Mouse (Mus musculus) kidney, postnatal 25 days (tissue): ENCODE results near the gene Pstpip1.
A peak's percentile ranks its signal among the peaks of the same experiment; 100 is the strongest.

Experiments
- DNase-seq, 2 experiments: peaks; one replicate each; pipeline ENCODE4 v3.0.0; 2021; ENCODE audit warnings: mixed read lengths in 2 of 2

The Pstpip1 gene

DNA sequence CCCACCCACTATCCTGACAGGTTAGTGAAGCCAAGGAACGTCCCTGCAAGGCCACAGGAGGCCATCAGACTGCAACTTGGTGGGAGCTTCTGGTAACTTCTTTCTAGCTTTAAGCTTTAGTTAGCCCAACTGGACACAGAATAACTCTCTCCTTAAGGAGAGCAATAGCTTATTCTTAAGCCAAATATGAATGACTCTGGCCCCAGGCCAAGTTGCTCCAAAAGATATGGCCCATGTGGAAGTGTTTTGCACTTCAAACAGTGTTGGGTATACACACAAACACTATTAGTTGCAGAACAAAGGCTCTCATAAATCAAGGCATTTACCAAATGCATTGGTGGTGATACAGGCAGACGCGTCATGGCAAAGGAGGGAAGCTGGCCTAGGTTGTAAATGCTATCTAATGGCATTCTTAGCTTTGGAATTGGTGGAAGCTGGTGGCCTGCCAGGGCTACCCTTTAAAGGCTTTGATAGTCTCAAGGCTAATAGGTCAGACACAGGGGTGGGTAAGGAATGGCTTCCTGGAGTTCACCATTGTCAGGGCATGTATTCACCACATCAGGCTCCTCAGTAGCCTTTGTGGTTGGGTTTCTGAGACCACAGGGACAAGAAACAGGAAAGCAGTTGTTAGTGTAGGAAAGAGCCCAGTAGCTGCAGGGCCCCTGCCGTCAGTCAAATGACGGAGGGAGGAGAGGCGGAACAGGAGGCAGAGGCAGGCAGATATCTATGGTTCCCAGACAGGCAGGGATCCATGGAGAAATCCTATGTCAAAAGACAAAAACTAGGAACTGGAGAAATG is 16.7 kb downstream of the Pstpip1 start:
- DNase-seq = no peak

DNA sequence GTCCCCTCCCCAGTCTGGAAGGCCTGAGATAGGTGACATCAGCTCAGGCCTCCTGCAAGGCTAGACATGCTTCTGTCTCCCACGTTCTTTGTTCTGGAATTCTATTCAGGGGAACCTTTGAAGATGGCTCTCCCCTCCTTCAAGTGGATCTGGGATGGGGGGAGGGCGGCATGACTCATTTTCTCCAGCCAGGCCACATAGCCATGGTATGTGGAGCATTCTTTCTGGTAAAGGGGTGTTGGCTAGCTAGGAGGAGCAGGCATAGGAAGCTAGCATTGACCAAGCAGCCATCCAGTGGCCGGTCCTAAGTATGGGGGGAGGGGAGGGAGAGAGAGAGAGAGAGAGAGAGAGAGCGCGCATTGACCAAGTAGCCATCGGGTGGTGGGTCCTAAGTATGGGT is 17.8 kb downstream of the Pstpip1 start:
- DNase-seq = no peak

DNA sequence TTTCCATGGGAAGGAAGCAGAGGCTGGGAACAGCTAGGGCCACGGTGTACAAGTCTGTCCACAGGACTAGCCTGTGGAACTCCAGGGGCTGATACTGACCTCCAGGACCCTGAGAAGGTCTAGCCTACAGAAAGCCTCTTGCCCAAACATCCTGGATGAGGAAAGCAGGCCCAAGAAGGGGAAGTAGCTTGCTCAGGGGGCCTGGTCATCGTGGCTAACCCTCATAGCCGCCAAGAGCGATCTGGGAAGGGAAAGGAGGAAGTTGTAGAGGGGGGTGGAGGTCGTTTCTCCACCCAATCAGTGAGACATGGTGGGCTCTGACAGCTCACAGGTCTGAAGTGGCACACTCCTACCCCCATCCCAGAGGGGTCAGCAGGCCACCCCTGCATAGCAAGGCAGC is 18.4 kb downstream of the Pstpip1 start:
- DNase-seq = no peak

DNA sequence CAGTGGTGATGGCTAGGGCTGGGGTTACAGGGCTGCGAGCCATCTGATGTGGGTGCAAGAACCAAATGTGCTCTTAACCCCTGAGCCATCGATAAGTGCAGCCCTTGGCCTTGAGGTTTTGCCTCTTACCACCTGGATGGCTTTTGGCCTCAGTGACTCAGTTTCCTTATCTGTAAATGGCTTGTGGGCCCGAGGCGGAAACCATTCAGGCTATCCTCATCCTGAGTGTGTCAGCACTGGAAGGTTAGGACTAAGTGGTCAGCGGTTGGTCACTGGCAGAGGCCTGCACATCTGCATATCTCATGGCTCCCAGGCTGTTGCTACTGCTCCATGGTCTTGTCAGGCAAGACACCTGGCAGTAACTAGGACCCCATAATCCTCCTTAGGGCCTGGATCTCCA is 28.3 kb downstream of the Pstpip1 start:
- DNase-seq = no peak

DNA sequence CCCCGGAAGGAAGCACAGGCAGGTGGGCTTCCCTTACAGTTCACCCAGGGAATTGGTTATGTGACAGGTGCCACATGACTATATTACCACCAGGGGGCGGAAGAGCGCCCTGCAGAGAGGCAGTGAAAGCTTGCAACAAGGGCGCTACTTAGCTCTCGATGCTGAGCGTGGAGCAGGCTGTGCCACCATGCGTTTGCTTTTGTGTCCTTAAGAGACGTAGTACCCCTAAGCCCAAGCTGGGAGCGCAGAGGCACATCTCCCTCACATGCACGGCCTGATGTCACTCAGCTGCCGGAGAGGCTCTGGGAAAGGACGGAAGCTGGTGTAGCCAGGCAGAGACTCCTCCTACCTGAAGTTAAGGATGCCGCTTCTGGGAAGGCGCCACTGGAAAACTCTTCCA is 28.8 kb downstream of the Pstpip1 start:
- DNase-seq = peak; percentile 72 to 74

DNA sequence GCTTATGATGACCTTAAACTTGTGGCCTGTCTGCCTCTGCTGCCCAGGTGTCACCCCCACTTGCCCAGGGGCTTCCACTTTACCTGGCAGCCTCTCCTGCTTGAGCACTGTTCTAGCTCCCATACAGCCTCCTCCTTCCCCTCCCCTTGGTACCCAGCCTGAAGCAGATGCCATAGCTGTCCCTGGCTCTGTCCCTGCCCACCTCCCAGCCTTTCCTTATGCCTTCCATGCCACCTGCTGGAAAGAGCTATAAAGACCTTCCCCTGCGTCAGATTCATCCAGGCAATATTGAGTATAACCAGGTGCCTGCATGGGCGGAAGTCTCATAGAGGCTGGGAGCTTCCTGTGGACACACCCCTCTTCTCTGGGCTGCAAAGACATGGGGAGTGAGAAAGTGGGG is 29.9 kb downstream of the Pstpip1 start:
- DNase-seq = no peak

DNA sequence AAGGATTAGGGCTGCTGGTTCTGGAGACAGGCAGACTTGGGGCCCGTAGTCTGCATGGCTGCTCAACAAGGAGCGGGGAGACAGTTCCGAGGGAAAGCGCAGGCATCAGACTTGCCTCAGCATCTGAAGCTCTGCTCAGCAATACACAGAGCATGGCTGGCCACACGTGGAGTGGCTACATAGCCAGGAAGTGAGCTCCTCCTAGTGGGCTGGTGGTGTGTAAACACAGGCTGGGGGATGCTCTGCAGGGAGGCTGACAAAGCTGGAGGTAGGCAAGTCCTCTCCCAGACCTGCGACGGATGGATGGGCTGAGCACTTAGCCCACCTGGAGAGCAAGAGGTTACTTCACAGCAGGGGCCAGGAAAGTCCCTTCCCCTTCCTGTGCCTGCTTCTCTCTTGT is 31.3 kb downstream of the Pstpip1 start:
- DNase-seq = peak; percentile 56 to 73

DNA sequence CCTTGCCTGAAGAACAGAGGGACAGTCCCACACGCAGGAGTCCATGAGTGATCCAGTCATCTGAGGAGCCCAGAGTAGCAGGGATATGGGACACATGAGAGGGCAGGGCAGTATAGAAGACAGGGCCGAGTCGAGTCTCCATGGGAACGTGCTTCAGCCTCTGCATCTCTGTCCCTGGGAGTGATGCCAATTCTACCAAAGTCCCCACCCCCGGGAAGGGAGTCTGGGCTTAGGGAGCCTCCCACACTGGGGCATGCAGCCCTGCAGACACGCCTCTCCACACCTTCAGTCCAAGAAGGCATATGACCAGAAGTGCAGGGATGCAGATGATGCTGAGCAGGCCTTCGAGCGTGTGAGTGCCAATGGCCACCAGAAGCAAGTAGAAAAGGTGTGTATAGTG is 33.2 kb downstream of the Pstpip1 start:
- DNase-seq = peak; percentile 26 to 59

DNA sequence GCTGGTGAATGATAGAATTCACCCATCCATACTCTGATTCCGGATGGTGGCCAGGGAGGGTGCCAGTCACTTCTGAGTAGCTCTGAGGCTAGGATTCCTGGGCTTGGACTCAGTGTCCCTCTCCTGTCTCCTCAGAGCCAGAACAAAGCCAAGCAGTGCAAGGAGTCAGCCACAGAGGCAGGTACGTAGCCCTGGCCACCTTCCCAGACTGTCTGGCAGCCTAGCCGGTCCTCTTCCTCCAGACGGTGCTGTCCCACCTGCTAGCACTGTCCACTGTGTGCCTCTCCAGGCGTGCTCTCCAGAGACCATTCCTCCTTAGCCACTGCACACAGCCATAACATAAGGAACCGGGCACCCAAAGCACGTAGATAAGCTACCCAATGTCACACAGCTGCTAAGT is 33.9 kb downstream of the Pstpip1 start:
- DNase-seq = no peak

DNA sequence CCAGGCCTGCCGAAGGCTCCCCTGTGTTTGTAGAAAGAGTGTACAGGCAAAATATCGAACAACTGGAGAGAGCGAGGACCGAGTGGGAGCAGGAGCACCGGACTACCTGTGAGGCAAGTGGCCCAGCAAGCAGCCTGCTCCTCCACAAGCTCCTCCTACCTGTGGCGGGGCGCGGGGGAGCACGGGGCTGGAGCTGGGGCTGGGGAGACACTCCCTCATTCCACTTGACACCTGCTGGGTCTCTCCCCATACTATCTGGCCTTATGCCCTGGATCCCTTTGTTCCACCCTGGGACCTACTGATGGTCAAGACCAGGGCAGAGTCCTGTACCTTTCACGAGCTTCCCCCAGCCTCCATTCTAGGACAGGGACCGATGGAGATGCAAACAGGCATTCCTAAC is 34.8 kb downstream of the Pstpip1 start:
- no peak for DNase-seq

DNA sequence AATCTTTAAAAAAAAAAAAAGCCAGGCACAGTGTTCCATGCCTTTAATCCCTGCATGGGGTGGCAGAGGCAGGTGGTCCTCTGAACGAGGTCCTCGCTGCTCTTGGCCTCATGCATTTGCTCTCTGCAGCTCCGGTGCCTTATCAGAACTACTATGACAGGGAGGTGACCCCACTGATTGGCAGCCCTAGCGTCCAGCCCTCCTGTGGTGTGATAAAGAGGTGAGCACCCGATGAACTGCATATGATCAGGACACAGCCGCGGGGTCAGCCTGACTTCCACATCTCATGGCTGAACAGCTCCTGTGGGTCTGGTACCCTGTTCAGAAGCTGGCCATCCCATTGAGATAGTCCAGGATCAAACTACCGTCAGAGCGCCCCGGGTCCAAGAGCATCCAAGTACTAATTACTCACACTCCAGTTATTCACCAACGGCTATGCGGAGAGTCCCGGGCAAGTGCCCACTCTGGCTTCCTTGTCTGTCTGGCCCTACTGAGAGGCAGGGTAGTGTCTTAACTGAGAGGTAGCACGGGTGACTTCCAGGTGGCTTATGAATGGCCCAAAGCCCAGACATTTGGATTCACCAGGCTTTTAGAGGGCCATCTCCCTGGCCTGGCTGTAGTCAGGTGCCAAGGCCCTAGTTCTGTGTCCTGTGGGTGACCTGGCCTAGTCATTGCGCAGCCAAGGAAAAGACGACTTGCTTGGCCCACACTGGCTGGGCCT is 36.9 kb downstream of the Pstpip1 start:
- no peak for DNase-seq

DNA sequence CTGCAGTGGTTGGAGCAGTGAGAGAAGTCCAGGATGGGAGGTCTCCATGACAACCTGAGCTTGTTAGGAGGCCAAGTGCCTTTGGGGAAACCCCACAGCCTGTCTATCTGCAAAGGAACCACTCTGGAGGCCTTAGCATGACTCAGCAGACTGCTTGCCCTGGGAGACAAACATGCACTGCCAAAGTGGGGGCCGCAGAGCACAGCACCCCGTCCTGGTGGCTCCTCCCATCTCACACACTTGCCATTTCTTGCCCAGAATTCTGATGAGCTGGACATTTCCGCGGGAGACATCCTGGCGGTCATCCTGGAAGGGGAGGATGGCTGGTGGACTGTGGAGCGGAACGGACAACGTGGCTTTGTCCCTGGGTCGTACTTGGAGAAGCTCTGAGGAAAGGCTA is 38.6 kb downstream of the Pstpip1 start:
- peak; percentile 35 to 69 for DNase-seq

DNA sequence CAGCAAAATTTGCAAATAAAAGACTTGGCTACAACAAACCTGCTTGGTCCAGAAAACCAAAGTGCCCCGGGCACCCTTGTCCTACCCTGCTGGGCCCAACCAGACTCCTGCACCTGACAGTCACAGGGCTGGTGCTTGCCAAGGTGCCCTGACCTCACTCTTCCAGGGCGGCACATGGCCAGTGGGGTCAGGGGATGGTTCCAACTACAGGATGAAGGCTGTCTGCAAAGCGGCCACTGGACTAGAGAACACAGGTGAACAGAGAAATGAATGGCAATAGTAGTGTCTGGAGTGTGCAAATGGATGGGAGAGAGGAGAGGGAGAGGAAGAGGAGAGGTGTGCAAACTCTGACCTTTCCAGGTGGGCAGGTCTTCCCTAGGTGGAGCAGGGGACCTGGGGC is 40.2 kb downstream of the Pstpip1 start:
- DNase-seq = no peak

DNA sequence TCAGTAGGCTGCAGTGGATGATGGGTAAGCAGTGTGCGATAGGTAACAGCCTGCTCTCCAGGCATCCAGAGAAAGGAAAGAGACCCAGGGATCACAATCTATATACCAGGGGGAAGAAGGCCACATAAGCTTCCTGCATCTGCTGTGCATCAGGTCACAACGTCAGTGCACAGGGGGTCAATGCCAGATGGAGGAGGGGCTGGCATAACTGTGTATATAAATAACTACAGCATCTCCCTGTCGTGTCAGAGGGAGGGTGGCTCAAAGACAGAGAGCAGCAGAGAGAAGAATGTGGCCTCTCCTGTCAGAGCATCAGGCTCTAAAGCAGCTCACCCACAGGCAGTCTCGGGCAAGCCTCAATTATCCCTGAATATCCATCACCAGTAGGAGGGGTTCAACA is 40.8 kb downstream of the Pstpip1 start:
- no peak for DNase-seq

DNA sequence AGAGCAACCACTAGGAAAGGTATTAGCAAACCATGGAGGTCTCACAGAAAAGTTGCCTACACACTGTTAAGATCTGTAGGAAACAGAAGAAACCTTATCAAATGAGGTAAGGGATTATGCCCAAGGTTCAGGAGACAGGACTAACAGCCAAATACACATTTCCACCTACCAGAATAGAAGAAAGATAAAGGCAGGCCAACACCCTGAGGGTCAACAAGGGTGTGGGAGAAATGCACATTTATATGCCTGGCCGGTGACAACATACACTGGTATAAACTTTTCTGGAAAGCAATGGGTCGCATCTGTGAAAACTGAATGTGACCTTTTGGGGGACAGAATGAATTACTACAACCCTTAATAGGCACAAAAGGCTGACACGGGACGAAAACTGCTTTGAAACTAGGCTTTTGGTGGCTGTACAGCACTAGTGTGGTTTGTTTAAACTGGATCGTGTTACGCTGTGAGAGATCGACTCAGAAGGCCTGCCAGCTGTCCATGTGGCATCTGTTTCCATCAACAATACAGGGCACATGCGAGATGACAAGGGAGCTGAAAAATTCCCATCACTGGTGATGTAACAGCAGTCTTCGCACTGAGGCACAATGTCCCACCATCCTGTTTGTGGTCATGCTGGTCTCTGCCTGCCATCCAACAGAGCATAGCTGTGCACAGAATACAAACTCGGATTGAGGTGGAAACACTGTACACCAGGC is 42.2 kb downstream of the Pstpip1 start:
- no peak for DNase-seq

DNA sequence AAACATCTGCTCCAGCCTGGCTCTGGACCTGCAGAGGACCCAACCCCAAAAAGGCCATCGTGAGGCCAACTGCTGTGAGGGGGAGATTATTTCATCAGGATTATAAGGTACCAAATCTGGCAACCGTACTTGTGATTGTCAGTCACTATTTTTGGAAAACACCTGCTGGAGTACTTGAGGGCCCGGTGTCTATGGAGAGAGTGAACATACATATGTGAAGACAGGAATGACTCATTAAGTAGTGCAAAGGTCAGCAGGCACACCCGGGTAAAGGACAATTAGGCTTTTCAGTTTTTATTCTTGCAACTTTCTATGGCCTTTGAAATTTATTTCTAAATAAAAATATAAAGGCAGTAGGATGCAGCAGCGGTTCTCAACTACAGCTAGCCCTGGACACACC is 44.2 kb downstream of the Pstpip1 start:
- no peak for DNase-seq

DNA sequence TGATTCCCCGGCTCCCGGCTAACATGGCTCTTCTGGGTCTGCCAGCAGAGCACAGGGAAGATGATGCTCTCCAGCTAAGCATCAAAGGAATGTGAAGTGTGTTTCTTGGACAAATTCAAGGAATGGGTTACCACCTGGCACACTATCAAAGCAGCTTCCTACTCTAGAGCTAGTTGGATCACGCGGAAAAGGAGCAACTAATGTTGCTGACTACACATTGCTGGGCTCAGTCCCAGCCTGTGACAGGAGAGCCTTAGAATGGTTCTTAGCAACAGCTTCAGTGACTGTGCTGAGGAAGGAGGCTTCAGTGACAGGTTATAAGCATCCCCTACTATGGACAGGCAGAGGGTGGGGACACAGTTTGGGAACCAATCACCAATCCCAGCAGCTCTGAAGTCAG is 44.9 kb downstream of the Pstpip1 start:
- no peak for DNase-seq

DNA sequence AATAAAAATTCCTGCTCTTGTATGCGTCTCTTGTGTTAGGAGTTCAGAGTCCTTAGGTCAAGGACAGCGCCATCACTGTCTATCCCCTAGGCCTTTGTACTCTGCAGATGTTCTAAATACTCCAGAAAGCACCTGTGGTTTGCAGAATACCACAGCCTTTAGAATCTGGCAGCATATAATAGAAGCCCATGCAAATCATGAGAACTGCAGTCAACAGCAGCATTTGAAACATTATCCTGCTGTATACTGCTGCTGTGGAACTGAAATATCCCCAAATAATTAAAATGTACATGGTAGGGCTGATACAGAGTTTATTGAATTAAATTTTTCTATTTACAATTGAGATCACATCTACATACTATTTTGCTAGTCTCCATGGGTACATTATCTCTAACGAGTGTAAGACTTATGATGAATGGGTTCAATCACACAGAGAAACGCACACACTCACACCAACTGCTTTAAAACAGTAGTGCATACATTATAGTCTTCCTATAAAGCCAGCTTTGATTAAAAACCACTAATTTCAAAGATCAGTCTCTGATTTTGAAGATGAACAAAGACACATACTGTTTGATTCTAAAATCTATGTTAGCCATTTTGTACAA is 45.9 kb downstream of the Pstpip1 start:
- DNase-seq = no peak

DNA sequence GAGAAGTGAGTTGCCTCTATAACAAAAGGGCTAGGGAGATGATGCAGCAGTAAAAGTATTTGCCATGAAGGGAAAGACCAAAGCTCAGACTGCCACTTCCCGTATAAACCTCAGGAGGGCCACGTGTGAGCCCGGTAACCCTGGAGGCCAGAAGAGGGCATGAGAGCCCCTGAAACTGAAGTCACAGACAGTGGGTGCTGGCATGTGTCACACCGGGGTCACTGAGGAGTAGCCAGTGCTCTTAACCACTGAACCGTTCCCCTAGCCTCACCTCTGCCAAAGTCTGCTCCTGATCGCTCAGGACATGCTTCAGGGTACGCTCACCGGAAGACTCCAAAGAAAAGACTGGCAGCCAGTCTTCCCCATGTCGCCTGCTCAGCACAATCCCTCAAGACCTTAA is 52.0 kb downstream of the Pstpip1 start:
- DNase-seq = peak; percentile 61 to 90

DNA sequence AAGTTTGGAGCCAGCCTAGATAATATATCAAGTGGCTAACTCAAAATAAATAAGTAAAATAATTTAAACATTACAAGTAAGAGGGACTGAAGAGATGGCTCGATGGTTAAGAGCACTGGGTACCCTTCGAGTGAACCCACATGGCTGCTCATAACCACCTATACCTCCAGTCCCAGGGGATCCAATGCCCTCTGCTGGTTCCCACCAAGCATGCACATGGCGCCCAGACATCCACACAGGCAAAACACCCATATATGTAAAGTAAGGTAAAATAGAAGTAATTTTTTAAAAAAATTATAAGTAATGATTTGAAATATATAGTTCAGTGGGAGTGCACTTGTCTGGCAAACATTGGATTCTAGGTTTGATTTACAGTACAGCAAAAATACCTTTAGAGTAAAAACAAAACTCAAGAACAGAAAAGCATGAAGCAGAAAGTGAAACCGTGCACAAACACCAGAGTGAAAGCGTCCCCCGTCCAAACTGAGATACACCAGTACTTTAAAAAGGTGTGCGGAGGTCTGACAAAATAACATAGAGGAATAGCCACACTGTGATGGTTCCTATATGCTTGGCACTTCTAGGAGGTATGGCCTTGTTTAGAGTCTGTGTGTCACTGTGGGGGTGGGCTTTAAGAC is 54.7 kb downstream of the Pstpip1 start:
- no peak for DNase-seq

DNA sequence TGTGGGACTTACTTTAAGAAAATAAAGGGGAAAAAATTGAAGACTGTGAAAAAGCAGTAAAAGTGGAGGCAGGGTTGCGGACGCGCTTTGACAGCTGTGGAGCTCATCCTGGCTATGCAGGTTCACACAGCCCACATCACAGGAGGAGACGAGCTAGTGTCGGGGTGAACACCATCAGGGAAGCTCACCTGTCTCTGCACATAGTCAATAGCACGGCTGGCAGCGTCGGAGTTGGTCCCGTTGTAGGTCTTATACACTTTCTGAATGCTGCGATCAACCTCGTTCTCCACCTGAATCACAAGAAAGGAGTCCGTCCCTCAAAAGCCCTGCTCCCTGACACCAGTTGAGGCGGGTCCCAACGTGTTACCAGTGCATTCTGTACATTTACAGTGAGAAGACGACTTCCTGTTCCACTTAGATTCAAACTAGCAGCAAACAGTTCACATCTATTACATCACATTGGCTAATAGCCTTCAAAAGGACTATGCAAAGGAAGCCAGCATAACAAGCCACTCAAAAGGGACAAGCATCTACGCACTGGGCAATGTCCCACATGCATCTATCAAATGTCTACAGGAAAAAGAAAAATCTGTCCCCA is 56.7 kb downstream of the Pstpip1 start:
- no peak for DNase-seq

DNA sequence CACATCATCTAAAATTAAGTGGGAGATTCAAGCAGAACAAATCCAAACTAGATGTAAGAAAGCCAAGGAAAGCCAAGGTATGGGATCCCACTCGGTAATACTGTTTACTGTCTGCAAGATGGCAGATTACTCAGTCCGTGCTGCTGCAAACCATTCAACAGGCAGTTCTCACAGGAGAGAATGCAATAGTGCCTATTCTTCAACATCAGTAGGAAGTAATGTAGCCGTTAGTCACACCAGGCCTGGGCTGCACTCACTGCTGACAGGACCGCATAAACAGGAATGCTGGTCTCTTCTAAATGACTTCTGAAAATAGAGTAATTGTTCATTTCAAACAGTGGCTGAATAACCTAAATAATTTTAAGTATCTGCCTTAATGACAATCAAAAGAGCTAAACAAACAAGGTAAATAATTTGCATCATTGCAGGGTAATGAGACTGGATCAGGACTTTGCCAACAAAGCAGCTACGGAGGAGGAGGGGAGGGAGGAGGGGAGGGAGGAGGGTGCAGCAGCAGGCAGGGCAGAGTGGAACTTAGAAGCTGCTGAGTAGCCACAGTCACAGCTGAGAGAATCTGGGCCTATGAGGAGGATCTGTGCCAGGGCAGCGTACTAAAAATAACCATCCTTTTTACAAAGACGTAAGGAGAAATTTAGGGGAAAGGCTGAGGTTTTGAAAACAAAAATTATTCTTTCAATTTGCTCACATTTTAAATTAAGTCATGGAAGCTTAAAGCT is 62.2 kb downstream of the Pstpip1 start:
- peak; percentile 66 to 84 for DNase-seq
